In the genomic region with DNA sequence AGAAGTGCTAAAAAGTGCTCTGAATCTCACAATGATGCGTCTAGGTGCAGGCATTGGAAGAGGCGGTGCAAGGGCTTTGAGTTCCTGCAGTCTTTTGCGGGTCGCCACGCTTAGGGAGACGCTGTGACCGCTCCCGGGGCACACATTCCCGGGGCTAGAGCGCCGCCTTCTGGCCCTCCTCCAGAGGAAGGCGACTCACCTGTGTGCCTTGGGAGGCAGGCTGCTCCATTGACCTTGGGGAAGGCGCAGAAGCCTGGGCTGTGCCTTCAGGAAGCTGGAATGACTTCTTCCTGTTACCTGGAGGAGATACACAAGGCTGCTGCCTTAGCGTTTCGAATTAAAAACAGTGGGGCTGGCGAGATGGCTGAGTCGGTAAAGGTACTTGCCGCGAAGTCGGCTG, we compare ENCODE assay signal across 10 mouse cellular contexts. TPM values are rescaled to one million over a fixed set of nuclear protein-coding genes. Genes with fewer than 3 reads are reported as not detected.
DNase-seq lines count a peak whose midpoint lies in the region; ATAC-seq lines count a peak whose summit lies in the region.
"Had no signal": no experiment of that assay in that cellular context is flagged by ENCODE, and none has a peak within 500 bp of the region (broad histone marks: within the 10 kb centered on the region; RNA-seq: fewer than 3 reads in every experiment).

No protein-coding gene starts in this region.

- H3K4me2 ChIP-seq in forebrain, embryonic 13.5 days: no peak overlapping the region
- no peak overlapping the region for H3K4me2 ChIP-seq in intestine, embryonic 14.5 days (ENCODE audit: low read length)
- H3K4me2 ChIP-seq in stomach, embryonic 16.5 days (ENCODE audit: low read depth, low read length): no peak overlapping the region

- no peaks in the 10 kb centered on the region for H3K36me3 ChIP-seq in forebrain, embryonic 10.5 days (replicated peaks)
- no peaks in the 10 kb centered on the region for H3K36me3 ChIP-seq in forebrain, embryonic 13.5 days (ENCODE audit: poor library complexity, severe bottlenecking)
- no peaks in the 10 kb centered on the region for H3K36me3 ChIP-seq in intestine, embryonic 14.5 days (ENCODE audit: control insufficient read depth, insufficient read depth, low read length)
- no peaks in the 10 kb centered on the region for H3K36me3 ChIP-seq in stomach, embryonic 16.5 days (ENCODE audit: control insufficient read depth, insufficient read depth, low read length)

- H3K27me3 ChIP-seq in forebrain, embryonic 10.5 days (ENCODE audit: poor library complexity, severe bottlenecking): peaks cover 86% of the 10 kb centered on the region
- peaks cover 84% of the 10 kb centered on the region for H3K27me3 ChIP-seq in forebrain, embryonic 13.5 days
- peaks cover 51% of the 10 kb centered on the region for H3K27me3 ChIP-seq in intestine, embryonic 14.5 days (replicated peaks; ENCODE audit: control insufficient read depth, insufficient read depth, low read length)
- H3K27me3 ChIP-seq in stomach, embryonic 16.5 days (ENCODE audit: control insufficient read depth, insufficient read depth, low read length): peaks cover 47% of the 10 kb centered on the region

- DNase-seq in forebrain, embryonic 10.5 days (ENCODE audit: extremely low spot score, low spot score): peak; percentile 53
- DNase-seq in right cerebral cortex, postnatal 4 days: peak; percentile 42
- no peak for DNase-seq in right cerebral cortex, postnatal 36 days (ENCODE audit: low spot score in 2 of 2)
- DNase-seq in intestine, embryonic 14.5 days (ENCODE audit: low spot score): peak; percentile 69
- DNase-seq in right cerebral cortex, postnatal 25 days: no peak
- no peak for DNase-seq in urinary bladder, postnatal 14 days (ENCODE audit: low spot score)
- DNase-seq: adrenal gland, adult 2 months; thymus, postnatal 25 days had no signal

- ATAC-seq in forebrain, embryonic 13.5 days: no peak
- 0 out of 2 replicates have a peak, but pooled peaks have one; percentile 20 for ATAC-seq in intestine, embryonic 14.5 days (replicated peaks; ENCODE audit: low FRiP score, low TSS enrichment, low read depth)
- peak; percentile 45; the same call in 1 of the 2 replicates for ATAC-seq in stomach, embryonic 16.5 days (ENCODE audit: insufficient read depth, low FRiP score)

- H3K9ac ChIP-seq in forebrain, embryonic 13.5 days: no peak overlapping the region
- no peak overlapping the region for H3K9ac ChIP-seq in intestine, embryonic 14.5 days (ENCODE audit: low read length)
- H3K9ac ChIP-seq in stomach, embryonic 16.5 days (ENCODE audit: low read length): no peak overlapping the region

- no peak overlapping the region for H3K4me3 ChIP-seq in forebrain, embryonic 10.5 days
- H3K4me3 ChIP-seq in forebrain, embryonic 13.5 days: no peak overlapping the region
- H3K4me3 ChIP-seq in intestine, embryonic 14.5 days (ENCODE audit: low read depth, low read length): no peak overlapping the region
- no peak overlapping the region for H3K4me3 ChIP-seq in stomach, embryonic 16.5 days (replicated peaks; ENCODE audit: low read length)

- 10% methylated on average over 20 of the region's 20 CpGs for WGBS in forebrain, embryonic 10.5 days
- 12% methylated on average over 20 of the region's 20 CpGs for WGBS in forebrain, embryonic 13.5 days
- WGBS in intestine, embryonic 14.5 days: 25% methylated on average over 20 of the region's 20 CpGs
- WGBS in stomach, embryonic 16.5 days: 15% methylated on average over 20 of the region's 20 CpGs

- H3K27ac ChIP-seq in forebrain, embryonic 10.5 days: no peak overlapping the region
- H3K27ac ChIP-seq in forebrain, embryonic 13.5 days: no peak overlapping the region
- no peak overlapping the region for H3K27ac ChIP-seq in intestine, embryonic 14.5 days (ENCODE audit: low read depth)
- H3K27ac ChIP-seq in stomach, embryonic 16.5 days (ENCODE audit: low read length): no peak overlapping the region

- H3K9me3 ChIP-seq in forebrain, embryonic 10.5 days: 0 out of 2 replicates have a peak, but pooled peaks cover 3% of the 10 kb centered on the region
- no peaks in the 10 kb centered on the region for H3K9me3 ChIP-seq in forebrain, embryonic 13.5 days (replicated peaks)
- H3K9me3 ChIP-seq in intestine, embryonic 14.5 days (ENCODE audit: control insufficient read depth, low read length): no peaks in the 10 kb centered on the region
- H3K9me3 ChIP-seq in stomach, embryonic 16.5 days (replicated peaks; ENCODE audit: control insufficient read depth, low read length): no peaks in the 10 kb centered on the region

- peaks cover 6% of the 10 kb centered on the region for H3K4me1 ChIP-seq in forebrain, embryonic 10.5 days
- no peaks in the 10 kb centered on the region for H3K4me1 ChIP-seq in forebrain, embryonic 13.5 days
- no peaks in the 10 kb centered on the region; the same call in 1 of the 2 replicates for H3K4me1 ChIP-seq in intestine, embryonic 14.5 days (replicated peaks; ENCODE audit: control insufficient read depth, insufficient read depth, low read length)
- H3K4me1 ChIP-seq in stomach, embryonic 16.5 days (ENCODE audit: control insufficient read depth, insufficient read depth, low read length): peaks cover 11% of the 10 kb centered on the region

RNA-seq across cellular contexts. Expression of gene Cdx2, which starts 12.9 kb away (rescaled TPM):
- not detected in 2 replicates for polyA plus RNA-seq in forebrain, embryonic 10.5 days (2016; fragmentation: Nextera tagmentation; extraction: Ambion mirVana)
- not detected in 2 replicates for polyA plus RNA-seq in forebrain, embryonic 13.5 days (2015; fragmentation: Nextera tagmentation; extraction: Ambion mirVana)
- 24.0 and 30.2 TPM in 2 replicates for polyA plus RNA-seq in intestine, embryonic 14.5 days (2014; fragmentation: Nextera tagmentation; extraction: Ambion mirVana)
- polyA plus RNA-seq in stomach, embryonic 16.5 days (2015; fragmentation: Nextera tagmentation; extraction: Ambion mirVana): 2.5 and 3.4 TPM in 2 replicates
- polyA plus RNA-seq: adrenal gland, adult 2 months had no signal

RNA-seq across cellular contexts. Expression of gene Pdx1, which starts 24.4 kb away (rescaled TPM):
- polyA plus RNA-seq in forebrain, embryonic 10.5 days (2016; fragmentation: Nextera tagmentation; extraction: Ambion mirVana): not detected in 2 replicates
- not detected in 2 replicates for polyA plus RNA-seq in forebrain, embryonic 13.5 days (2015; fragmentation: Nextera tagmentation; extraction: Ambion mirVana)
- 0.79 and 6.4 TPM in 2 replicates for polyA plus RNA-seq in intestine, embryonic 14.5 days (2014; fragmentation: Nextera tagmentation; extraction: Ambion mirVana)
- polyA plus RNA-seq in stomach, embryonic 16.5 days (2015; fragmentation: Nextera tagmentation; extraction: Ambion mirVana): 7.5 and 8.1 TPM in 2 replicates
- polyA plus RNA-seq: adrenal gland, adult 2 months had no signal

RNA-seq across cellular contexts. Expression of gene Urad, which starts 28.1 kb away (rescaled TPM):
- polyA plus RNA-seq in forebrain, embryonic 10.5 days (2016; fragmentation: Nextera tagmentation; extraction: Ambion mirVana): not detected in 2 replicates
- not detected in 2 replicates for polyA plus RNA-seq in forebrain, embryonic 13.5 days (2015; fragmentation: Nextera tagmentation; extraction: Ambion mirVana)
- 1.6 and 1.7 TPM in 2 replicates for polyA plus RNA-seq in intestine, embryonic 14.5 days (2014; fragmentation: Nextera tagmentation; extraction: Ambion mirVana)
- polyA plus RNA-seq in stomach, embryonic 16.5 days (2015; fragmentation: Nextera tagmentation; extraction: Ambion mirVana): 0.31 TPM in 1 of 2 replicates, not detected in the other

Comparison
In these comparisons a context has a peak if more than half of its experiments do, and no peak if none do; other contexts are left out.
1. DNase-seq: peak in forebrain, embryonic 10.5 days (single experiment), right cerebral cortex, postnatal 4 days (single experiment) and intestine, embryonic 14.5 days (single experiment); none in right cerebral cortex, postnatal 36 days (0 of 2), right cerebral cortex, postnatal 25 days (single experiment) and urinary bladder, postnatal 14 days (single experiment).